Mouse (Mus musculus) intestine, embryonic 16.5 days (tissue): ENCODE measurements around the gene Tgm2. TPM values are rescaled to one million over a fixed set of nuclear protein-coding genes. Genes with fewer than 3 reads are reported as not detected.

Experiments
- ATAC-seq: fragments of 200-750 bp; cut with Nextera tagmentation; 2 replicates; pipeline ENCODE4 v1.8.0; 2017; ENCODE audit warnings: moderate TSS enrichment, moderate library complexity
- H3K27ac ChIP-seq: fragments of 300-500 bp; sonication (generic); 2 replicates; pipeline ENCODE4 v1.5.1; 2014; ENCODE audit warnings: mild to moderate bottlenecking, low read length
- H3K27me3 ChIP-seq: fragments of 300-500 bp; sonication (generic); replicated peaks from 2 replicates; pipeline ENCODE4 v1.6.1; 2014; ENCODE audit warnings: low read length, control low read depth, mixed read lengths; ENCODE audit not compliant: control insufficient read depth, insufficient read depth
- H3K36me3 ChIP-seq: fragments of 300-500 bp; sonication (generic); 2 replicates; pipeline ENCODE4 v1.6.1; 2014; ENCODE audit warnings: low read length, control low read depth; ENCODE audit not compliant: control insufficient read depth, insufficient read depth
- H3K4me1 ChIP-seq: fragments of 300-500 bp; sonication (generic); 2 replicates; pipeline ENCODE4 v1.6.1; 2014; ENCODE audit warnings: low read length, control low read depth, mixed read lengths; ENCODE audit not compliant: control insufficient read depth, insufficient read depth
- H3K4me2 ChIP-seq: fragments of 300-500 bp; sonication (generic); 2 replicates; pipeline ENCODE4 v1.6.1; 2014; ENCODE audit warnings: low read depth, low read length, control low read depth
- H3K4me3 ChIP-seq: fragments of 300-500 bp; sonication (generic); 2 replicates; pipeline ENCODE4 v1.5.1; 2014; ENCODE audit warnings: mild to moderate bottlenecking, low read length
- H3K9ac ChIP-seq: fragments of 300-500 bp; sonication (generic); 2 replicates; pipeline ENCODE4 v1.6.1; 2014; ENCODE audit warnings: low read depth, low read length
- H3K9me3 ChIP-seq: fragments of 300-500 bp; sonication (generic); 2 replicates; pipeline ENCODE4 v1.6.1; 2016; ENCODE audit warnings: low read length, control low read depth; ENCODE audit not compliant: control insufficient read depth
- WGBS: fragments of 180-500 bp; shearing (Covaris S2); extraction: QIAGEN DNeasy Blood & Tissue Kit; methylation state at CpG from one replicate; pipeline ENCODE4 v1.1.7; 2014; 5-methylcytosine and 5-hydroxymethylcytosine counted together
- polyA plus RNA-seq: library from polyadenylated mRNA; unstranded; fragments of >200 nt; fragmentation: Nextera tagmentation; extraction: Ambion mirVana; gene quantifications from 2 replicates; pipeline ENCODE4 v1.2.1, GENCODE M21; 2015

Gene Tgm2
- polyA plus RNA-seq, 1 experiment from 2014 or later: 96.5 TPM

DNA sequence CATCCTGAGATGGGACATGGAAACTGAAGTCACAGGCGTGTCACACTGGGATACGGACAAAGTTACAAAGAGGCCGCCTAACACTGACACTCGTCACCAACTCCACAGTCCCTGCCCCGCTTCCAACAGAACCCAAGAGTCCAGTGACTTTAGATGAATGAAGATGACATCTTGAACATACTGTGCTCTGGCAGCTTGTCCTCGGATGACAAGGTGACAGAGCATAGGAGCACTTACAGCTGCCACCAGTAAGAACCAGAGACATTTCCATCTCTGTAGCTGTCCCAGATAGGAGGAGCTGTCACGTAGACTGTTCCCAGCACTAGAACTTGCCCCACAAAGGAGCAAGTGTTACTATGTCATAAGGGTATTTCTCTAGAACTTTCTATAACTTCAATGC lies 18.4 kb downstream of the Tgm2 start:
- Histone ChIP-seq H3K4me1 (peaks cover 23% of the 10 kb centered on the region), H3K9ac (no peak overlapping the region), H3K4me2 (no peak overlapping the region), H3K4me3 (no peak overlapping the region), H3K9me3 (peaks cover 4% of the 10 kb centered on the region; the same call in 1 of the 2 replicates), H3K27me3 (no peaks in the 10 kb centered on the region), H3K36me3 (peaks cover 14% of the 10 kb centered on the region), H3K27ac (no peak overlapping the region)
- ATAC-seq: no peak
- WGBS: 89% methylated on average over 7 of the region's 7 CpGs

DNA sequence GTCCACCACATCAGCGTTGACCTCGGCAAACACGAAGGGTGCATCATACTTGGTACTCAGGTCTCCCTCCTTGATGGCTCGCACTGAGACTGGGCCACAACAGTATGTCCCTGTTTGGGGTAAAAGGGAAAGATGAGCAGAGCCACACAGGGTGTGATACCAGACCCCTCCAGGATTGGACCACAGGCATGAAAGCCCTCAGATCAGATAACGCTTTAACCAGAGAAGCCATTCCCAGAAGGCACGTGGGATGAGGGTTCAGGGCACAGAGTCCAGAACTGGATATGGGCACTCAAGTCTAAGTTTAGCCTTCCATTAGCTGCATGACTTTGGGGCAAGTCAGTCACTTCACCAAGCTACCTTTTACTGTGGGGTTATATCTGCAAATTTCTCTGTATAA lies 19.0 kb downstream of the Tgm2 start:
- Histone ChIP-seq H3K27ac (no peak overlapping the region), H3K27me3 (no peaks in the 10 kb centered on the region), H3K9me3 (peaks cover 4% of the 10 kb centered on the region; the same call in 1 of the 2 replicates), H3K4me1 (peaks cover 26% of the 10 kb centered on the region), H3K9ac (no peak overlapping the region), H3K4me2 (no peak overlapping the region), H3K4me3 (no peak overlapping the region), H3K36me3 (peaks cover 14% of the 10 kb centered on the region)
- no peak for ATAC-seq
- WGBS: 92% methylated on average over 6 of the region's 6 CpGs

DNA sequence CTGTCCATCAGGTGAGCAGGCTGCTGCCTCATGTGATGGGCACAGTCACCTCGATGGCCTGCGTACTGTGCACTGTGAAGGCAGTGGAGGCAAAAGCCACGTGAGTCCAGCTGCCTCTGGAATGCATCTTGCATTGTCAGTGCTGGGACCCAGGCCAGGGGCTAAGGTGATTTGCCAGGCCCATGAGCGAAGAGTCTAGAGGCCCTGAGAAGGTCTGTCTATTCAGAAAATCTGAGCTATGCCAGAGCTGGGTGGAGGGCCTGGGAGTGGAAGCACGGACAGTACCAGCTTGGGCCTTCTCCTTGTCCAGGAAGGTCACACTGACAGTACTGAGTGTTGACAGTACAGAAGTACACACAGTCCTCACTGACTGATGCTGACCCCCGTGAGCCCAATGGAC lies 23.4 kb downstream of the Tgm2 start:
- H3K27ac ChIP-seq: no peak overlapping the region
- 64% methylated on average over 6 of the region's 6 CpGs for WGBS
- 0 out of 2 replicates have a peak, but pooled peaks have one; percentile 14 for ATAC-seq
- peaks cover 14% of the 10 kb centered on the region for H3K36me3 ChIP-seq
- H3K27me3 ChIP-seq: no peaks in the 10 kb centered on the region
- no peak overlapping the region for H3K4me3 ChIP-seq
- H3K9ac ChIP-seq: no peak overlapping the region
- H3K4me2 ChIP-seq: no peak overlapping the region
- H3K9me3 ChIP-seq: peaks cover 4% of the 10 kb centered on the region; the same call in 1 of the 2 replicates
- peaks cover 11% of the 10 kb centered on the region for H3K4me1 ChIP-seq

DNA sequence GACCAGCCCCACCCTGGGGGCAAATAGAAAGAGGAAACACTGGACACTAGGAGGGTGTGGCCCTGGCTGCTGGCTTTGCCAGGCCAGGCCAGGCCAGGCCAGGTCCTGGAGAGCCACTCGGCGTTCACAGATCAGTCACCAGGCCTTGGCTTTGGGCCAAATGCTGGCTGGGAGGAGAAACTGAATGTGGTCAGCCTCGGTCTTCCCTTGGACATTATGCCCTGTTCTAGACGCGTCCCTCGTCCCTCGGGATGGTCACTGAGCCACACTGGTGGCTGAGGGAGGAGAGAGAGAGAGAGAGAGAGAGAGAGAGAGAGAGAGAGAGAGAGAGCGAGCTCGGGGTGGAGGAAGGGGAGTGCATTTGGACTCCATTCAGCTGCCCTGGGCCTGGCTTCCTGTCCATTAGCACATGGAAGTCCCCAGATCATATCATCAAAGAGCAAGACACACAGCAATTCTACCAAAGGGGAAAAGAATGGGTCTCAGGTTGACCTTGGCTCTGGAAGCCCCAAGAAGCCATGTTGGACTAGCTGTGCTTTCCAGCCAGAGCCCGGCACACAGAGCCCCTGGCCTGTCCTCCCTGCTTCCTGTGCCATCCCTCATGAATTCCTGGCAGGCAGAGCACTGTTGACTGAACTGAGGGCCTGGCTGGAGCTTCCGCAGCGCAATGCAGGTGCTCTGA lies 24.4 kb downstream of the Tgm2 start:
- no peak for ATAC-seq
- peaks cover 15% of the 10 kb centered on the region for H3K4me1 ChIP-seq
- H3K4me2 ChIP-seq: no peak overlapping the region
- WGBS: 48% methylated on average over 12 of the region's 12 CpGs
- H3K9ac ChIP-seq: 0 out of 2 replicates have a peak overlapping the region, but pooled peaks have one; percentile 28
- no peak overlapping the region for H3K4me3 ChIP-seq
- H3K27ac ChIP-seq: peak overlapping the region; percentile 31; the same call in 1 of the 2 replicates
- H3K27me3 ChIP-seq: no peaks in the 10 kb centered on the region
- peaks cover 4% of the 10 kb centered on the region; the same call in 1 of the 2 replicates for H3K9me3 ChIP-seq
- H3K36me3 ChIP-seq: peaks cover 8% of the 10 kb centered on the region; the same call in 1 of the 2 replicates

DNA sequence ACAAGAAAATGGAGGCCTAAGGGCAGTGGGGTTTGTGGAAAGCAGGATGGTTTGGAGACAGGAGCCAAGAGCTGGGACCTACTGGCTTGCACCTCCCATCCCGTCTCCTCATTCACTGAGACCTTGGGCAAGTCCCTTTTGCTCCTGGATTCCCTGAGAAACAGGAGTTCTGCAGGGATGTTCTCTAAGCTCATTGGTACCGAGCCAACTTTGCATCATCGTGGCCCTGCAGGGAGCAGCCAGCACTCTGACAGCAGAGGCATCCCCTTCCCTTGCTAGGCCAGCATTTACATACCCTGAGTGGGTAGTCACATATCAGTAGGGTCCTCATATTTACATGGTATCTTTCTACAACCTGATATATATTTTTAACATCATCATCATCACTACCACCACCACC lies 25.4 kb downstream of the Tgm2 start:
- H3K9me3 ChIP-seq: peaks cover 3% of the 10 kb centered on the region; the same call in 1 of the 2 replicates
- 88% methylated on average over 3 of the region's 3 CpGs for WGBS

DNA sequence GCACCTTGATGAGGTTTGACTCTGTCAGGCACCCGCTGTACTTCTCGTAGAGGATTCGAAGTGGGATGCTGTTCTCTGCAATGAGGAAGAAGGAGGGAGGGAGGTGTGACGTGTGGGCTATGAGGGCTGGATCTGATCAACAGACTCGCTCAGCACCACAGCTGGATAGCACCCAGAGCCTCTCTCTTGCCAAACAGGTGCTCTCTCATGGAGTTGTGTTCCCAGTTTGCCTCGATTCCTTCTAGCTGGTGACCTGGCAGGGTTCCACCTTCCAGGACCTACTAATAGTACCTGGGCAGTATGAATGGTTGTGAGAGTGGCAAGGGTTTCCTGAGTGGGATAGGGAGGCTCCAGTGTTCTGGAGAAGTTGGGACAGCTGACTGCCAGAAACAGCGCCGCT lies 26.0 kb downstream of the Tgm2 start:
- ATAC-seq: no peak
- H3K27me3 ChIP-seq: no peaks in the 10 kb centered on the region

More for the DNA sequence above, 25.4 kb downstream of the Tgm2 start:
- no peak overlapping the region for H3K4me2 ChIP-seq
- no peaks in the 10 kb centered on the region for H3K27me3 ChIP-seq
- peaks cover 18% of the 10 kb centered on the region for H3K4me1 ChIP-seq
- H3K36me3 ChIP-seq: peaks cover 6% of the 10 kb centered on the region; the same call in 1 of the 2 replicates
- no peak for ATAC-seq
- H3K9ac ChIP-seq: no peak overlapping the region
- H3K27ac ChIP-seq: no peak overlapping the region
- no peak overlapping the region for H3K4me3 ChIP-seq

DNA sequence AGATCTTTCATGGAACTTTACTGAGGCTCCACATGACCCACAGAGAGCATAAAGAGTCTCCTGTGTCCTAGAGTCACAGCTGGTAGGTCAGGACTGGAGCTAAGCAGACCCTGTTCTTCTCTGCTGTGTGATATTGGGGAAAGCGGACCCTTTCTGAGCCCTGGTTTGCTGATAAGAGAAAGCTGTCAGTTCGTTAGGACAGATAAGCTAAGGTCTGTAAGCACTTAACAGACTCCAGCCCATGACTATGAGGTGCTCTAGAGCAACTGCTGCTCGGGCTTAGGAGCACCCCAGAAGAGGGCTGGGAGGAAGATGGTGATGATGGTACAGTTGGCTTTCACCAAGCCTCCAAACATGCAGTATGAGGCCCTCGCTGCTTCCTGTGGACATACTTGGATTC lies 27.1 kb downstream of the Tgm2 start:
- H3K4me2 ChIP-seq: no peak overlapping the region
- 80% methylated on average over 4 of the region's 4 CpGs for WGBS
- peaks cover 26% of the 10 kb centered on the region for H3K4me1 ChIP-seq
- H3K27ac ChIP-seq: no peak overlapping the region
- no peaks in the 10 kb centered on the region; the same call in 1 of the 2 replicates for H3K36me3 ChIP-seq
- H3K9ac ChIP-seq: no peak overlapping the region
- no peaks in the 10 kb centered on the region for H3K27me3 ChIP-seq
- no peak for ATAC-seq
- no peaks in the 10 kb centered on the region for H3K9me3 ChIP-seq
- H3K4me3 ChIP-seq: no peak overlapping the region

More for the DNA sequence above, 26.0 kb downstream of the Tgm2 start:
- Histone ChIP-seq H3K27ac (no peak overlapping the region), H3K4me2 (no peak overlapping the region), H3K4me1 (peaks cover 18% of the 10 kb centered on the region), H3K36me3 (peaks cover 2% of the 10 kb centered on the region; the same call in 1 of the 2 replicates), H3K4me3 (no peak overlapping the region), H3K9me3 (no peaks in the 10 kb centered on the region), H3K9ac (no peak overlapping the region)
- 90% methylated on average over 8 of the region's 8 CpGs for WGBS

DNA sequence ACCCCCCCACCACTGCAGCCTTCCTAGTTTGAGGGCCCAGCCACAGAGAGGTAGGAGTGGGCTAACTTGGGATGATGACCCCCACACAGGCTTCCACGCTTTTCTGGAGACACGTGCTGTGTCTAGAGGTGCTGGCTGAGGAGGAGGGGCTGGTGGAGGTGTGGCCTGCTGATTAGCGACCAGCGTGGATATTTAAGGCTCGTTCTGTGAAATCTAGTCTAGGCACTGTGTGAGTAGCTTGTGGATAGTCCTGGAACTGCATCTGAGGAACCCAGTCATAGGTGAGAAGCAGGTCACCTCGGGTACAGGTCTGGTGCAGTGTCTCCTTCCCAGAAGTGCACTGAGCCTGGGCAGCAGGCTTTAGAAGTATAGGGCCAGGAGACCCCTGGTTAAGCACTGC lies 29.6 kb downstream of the Tgm2 start:
- peaks cover 29% of the 10 kb centered on the region for H3K4me1 ChIP-seq
- H3K27me3 ChIP-seq: no peaks in the 10 kb centered on the region
- H3K9me3 ChIP-seq: no peaks in the 10 kb centered on the region
- no peak for ATAC-seq
- no peak overlapping the region for H3K4me3 ChIP-seq
- H3K4me2 ChIP-seq: no peak overlapping the region
- WGBS: 41% methylated on average over 6 of the region's 6 CpGs
- H3K36me3 ChIP-seq: no peaks in the 10 kb centered on the region; the same call in 1 of the 2 replicates
- H3K9ac ChIP-seq: no peak overlapping the region
- no peak overlapping the region for H3K27ac ChIP-seq

DNA sequence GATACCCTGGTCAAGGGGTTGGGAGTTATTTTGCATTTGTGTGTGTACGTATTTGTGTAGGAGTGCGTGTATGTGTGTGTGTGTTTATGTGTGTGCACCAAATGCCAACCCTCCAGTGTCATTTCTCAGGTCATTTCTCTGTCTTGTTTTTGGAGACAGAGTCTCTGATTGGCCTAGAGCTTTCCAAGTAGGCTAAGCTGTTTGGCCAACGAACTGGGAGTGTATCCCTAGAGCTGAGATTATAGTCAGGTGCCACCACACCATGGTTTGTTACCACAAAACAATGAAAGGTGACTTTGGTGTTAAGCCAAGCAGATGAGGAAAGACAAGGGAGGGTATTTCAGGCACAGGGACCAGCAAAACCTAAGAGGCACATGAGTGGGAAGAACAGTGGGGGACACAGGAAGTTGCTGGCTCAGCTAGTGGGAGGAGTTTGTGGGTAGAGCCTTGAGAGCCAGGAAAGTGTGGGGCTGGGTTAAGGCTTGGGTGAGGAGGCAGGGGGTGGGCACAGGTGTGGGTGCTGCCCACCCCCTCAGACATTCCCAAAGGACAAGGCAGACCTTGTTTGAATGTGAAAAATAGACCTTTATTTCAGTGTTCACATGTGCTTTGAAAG lies 30.3 kb downstream of the Tgm2 start:
- Histone ChIP-seq H3K4me3 (no peak overlapping the region), H3K27me3 (no peaks in the 10 kb centered on the region), H3K27ac (no peak overlapping the region), H3K36me3 (no peaks in the 10 kb centered on the region; the same call in 1 of the 2 replicates), H3K9me3 (no peaks in the 10 kb centered on the region), H3K4me1 (peaks cover 27% of the 10 kb centered on the region), H3K9ac (no peak overlapping the region), H3K4me2 (no peak overlapping the region)
- 88% methylated on average over 3 of the region's 3 CpGs for WGBS
- ATAC-seq: no peak
